Mouse (Mus musculus): ENCODE results near the gene Acmsd.

DNA sequence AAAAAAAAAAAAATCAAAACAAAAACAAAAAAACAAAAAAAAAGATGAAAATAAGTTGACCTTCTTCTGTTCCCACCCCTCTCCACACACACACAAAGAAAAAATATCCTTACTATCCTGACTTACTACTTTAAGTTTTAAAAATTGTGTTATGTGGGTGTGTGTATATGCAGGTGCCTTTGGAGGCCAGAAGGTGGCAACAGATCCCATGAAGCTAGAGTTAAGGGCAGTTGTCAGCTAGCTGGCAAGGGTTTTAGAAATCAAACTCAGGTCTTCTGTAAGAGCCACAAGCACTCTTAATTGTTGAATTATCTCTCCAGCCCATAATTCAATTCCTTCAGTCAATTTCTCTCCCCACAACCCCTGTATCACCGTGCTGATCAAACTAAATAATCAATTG is 27.0 kb upstream of the Acmsd start:
- TF ChIP-seq CTCF (IDR thresholded peaks at IDR 0.05; ENCODE audit: extremely low read depth, insufficient read depth, insufficient read length, insufficient replicate concordance) = no peak
- TF ChIP-seq POLR2A (IDR thresholded peaks at IDR 0.05; ENCODE audit: low read depth, low read length) = no peak
